Mouse (Mus musculus) stomach, embryonic 14.5 days (tissue): ENCODE measurements around the gene Agl. TPM values are rescaled to one million over a fixed set of nuclear protein-coding genes. Genes with fewer than 3 reads are reported as not detected.
"Not testable (repeated sequence)": the region's sequence is repeated elsewhere in the genome, so short reads cannot be mapped to it uniquely, and the experiment has no call there.

Experiments used
- ATAC-seq: fragments of 200-750 bp; cut with Nextera tagmentation; 2 replicates; pipeline ENCODE4 v1.8.0; 2017; ENCODE audit warnings: low read depth, moderate TSS enrichment; ENCODE audit not compliant: insufficient number of reproducible peaks, insufficient read depth, low FRiP score
- H3K27ac ChIP-seq: fragments of 300-500 bp; sonication (generic); 2 replicates; pipeline ENCODE4 v1.5.1; 2014; ENCODE audit warnings: mild to moderate bottlenecking, low read length, moderate library complexity, mixed read lengths
- H3K27me3 ChIP-seq: fragments of 300-500 bp; sonication (generic); 2 replicates; pipeline ENCODE4 v1.6.1; 2014; ENCODE audit warnings: low read length, control low read depth, mixed read lengths; ENCODE audit not compliant: control insufficient read depth, insufficient read depth
- H3K36me3 ChIP-seq: fragments of 300-500 bp; sonication (generic); 2 replicates; pipeline ENCODE4 v1.6.1; 2014; ENCODE audit warnings: mild to moderate bottlenecking, control low read depth, low read length, moderate library complexity, mixed read lengths; ENCODE audit not compliant: control insufficient read depth, insufficient read depth
- H3K4me1 ChIP-seq: fragments of 300-500 bp; sonication (generic); 2 replicates; pipeline ENCODE4 v1.6.1; 2014; ENCODE audit warnings: low read length, control low read depth, mixed read lengths; ENCODE audit not compliant: control insufficient read depth, insufficient read depth
- H3K4me2 ChIP-seq: fragments of 300-500 bp; sonication (generic); replicated peaks from 2 replicates; pipeline ENCODE4 v1.6.1; 2014; ENCODE audit warnings: low read depth, low read length, control low read depth
- H3K4me3 ChIP-seq: fragments of 300-500 bp; sonication (generic); 2 replicates; pipeline ENCODE4 v1.5.1; 2014; ENCODE audit warnings: low read depth, low read length, control low read depth
- H3K9ac ChIP-seq: fragments of 300-500 bp; sonication (generic); replicated peaks from 2 replicates; pipeline ENCODE4 v1.6.1; 2014; ENCODE audit warnings: low read depth, mild to moderate bottlenecking, control low read depth, low read length, moderate library complexity, mixed read lengths
- H3K9me3 ChIP-seq: fragments of 300-500 bp; sonication (generic); 2 replicates; pipeline ENCODE4 v1.6.1; 2016; ENCODE audit warnings: low read depth, low read length, control low read depth; ENCODE audit not compliant: control insufficient read depth
- WGBS: fragments of 180-500 bp; shearing (Covaris S2); extraction: QIAGEN DNeasy Blood & Tissue Kit; methylation state at CpG from one replicate; pipeline ENCODE4 v1.1.7; 2014; 5-methylcytosine and 5-hydroxymethylcytosine counted together
- polyA plus RNA-seq: library from polyadenylated mRNA; unstranded; fragments of >200 nt; fragmentation: Nextera tagmentation; extraction: Ambion mirVana; gene quantifications from 2 replicates; pipeline ENCODE4 v1.2.1, GENCODE M21; 2014

Gene Agl
- polyA plus RNA-seq, 1 experiment from 2014 or later = 18.8 TPM

DNA sequence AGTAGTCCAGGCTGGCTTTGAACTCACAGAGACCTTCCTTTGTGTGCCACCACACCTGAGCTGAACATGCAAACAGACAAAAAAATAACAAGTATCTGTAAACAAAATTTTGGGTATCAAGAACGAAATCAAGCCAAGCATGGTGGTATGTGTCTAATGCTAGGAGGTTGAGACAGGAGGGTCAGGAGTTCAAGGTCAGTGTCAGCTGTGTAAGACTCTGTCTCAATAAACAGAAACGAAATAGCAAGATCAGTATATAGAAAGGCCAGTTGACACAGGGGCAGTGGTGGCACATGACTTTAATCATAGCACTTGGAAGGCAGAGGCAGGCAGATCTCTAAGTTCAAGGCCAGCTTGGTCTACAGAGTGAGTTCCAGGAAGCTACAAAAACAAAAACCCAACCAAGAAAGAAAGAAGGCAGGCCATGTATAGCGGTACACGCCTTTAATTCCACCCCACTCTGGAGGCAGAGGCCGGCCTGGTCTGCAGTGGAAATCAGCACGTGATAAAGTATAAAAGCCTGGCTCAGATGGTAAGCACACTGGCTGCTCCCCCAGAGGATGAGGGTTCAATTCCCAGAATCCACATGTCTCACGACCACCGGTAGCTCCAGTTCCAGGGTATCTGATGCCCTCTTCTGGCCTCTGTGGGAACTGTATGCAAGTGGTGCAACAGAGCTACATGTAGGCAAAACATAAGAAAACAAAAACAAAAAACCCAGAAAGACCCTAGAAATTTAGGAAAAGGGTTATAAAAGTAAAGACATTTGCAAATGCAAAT is 59.4 kb downstream of the Agl start:
- Histone ChIP-seq H3K9ac (no peak overlapping the region), H3K4me1 (no peaks in the 10 kb centered on the region), H3K4me3 (no peak overlapping the region), H3K36me3 (peaks cover 10% of the 10 kb centered on the region; the same call in 1 of the 2 replicates), H3K27me3 (no peaks in the 10 kb centered on the region), H3K27ac (no peak overlapping the region), H3K9me3 (no peaks in the 10 kb centered on the region), H3K4me2 (no peak overlapping the region)
- 63% methylated on average over 8 of the region's 8 CpGs for WGBS
- peak; percentile 21; the same call in 1 of the 2 replicates for ATAC-seq

DNA sequence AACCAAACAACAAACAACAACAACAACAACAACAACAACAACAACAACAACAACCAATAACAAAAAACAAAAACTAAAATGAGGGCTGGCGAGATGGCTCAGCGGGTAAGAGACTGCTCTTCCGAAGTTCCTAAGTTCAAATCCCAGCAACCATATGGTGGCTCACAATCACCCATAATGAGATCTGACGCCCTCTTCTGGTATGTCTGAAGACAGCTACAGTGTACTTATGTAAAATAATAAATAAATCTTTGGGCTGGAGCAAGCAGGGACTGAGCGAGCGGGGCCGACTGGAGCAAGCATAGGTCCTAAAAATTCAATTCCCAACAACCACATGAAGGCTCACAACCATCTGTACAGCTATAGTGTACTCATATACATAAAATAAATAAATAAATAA is 60.3 kb downstream of the Agl start:
- not testable (repeated sequence) for H3K9me3 ChIP-seq, H3K9ac ChIP-seq, H3K36me3 ChIP-seq, H3K4me2 ChIP-seq, H3K4me3 ChIP-seq, H3K4me1 ChIP-seq, H3K27ac ChIP-seq, ATAC-seq, H3K27me3 ChIP-seq
- WGBS = 86% methylated on average over 7 of the region's 7 CpGs

DNA sequence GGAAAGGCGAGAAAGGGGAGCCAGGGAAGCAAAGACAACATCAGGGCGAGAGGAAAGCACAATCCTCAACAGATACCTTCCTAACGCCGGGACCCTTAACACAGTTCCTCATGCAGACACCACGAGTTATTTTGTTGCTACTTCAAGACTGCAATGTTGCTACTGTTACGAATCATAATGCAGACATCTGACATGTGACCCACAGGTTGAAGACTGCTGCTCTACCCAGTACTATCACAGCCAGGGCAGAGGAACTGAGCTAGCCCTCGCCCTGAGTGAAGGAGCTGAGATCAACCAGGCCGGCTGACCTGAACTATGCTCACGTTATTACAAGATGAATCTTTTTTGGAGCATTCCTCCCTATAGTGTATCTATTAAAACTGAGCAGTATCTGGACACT is 67.0 kb downstream of the Agl start:
- no peaks in the 10 kb centered on the region for H3K9me3 ChIP-seq
- no peak for ATAC-seq
- peaks cover 3% of the 10 kb centered on the region; the same call in 1 of the 2 replicates for H3K36me3 ChIP-seq
- no peaks in the 10 kb centered on the region for H3K27me3 ChIP-seq
- H3K9ac ChIP-seq = no peak overlapping the region
- H3K4me3 ChIP-seq = no peak overlapping the region
- H3K4me2 ChIP-seq = no peak overlapping the region
- no peaks in the 10 kb centered on the region for H3K4me1 ChIP-seq
- 70% methylated on average over 9 of the region's 9 CpGs for WGBS
- H3K27ac ChIP-seq = no peak overlapping the region

DNA sequence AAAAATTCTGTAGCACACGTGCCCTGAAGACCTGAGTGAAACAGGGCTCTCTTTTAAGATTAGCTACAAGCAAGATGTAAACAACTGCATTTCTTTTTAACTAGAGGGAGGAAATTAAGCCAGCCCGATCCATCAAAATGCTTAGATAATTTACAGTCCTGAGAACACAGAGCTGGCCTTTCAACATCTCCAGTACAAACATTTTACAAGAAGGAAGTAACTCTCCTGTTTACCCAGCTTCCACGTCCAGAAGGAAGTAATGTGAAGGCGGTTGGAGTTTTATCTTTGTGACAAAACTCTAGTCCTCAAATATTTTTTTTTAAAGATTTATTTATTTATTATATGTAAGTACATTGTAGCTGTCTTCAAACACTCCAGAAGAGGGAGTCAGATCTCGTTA is 67.9 kb downstream of the Agl start:
- ATAC-seq = no peak
- Histone ChIP-seq H3K36me3 (peaks cover 3% of the 10 kb centered on the region; the same call in 1 of the 2 replicates), H3K27ac (no peak overlapping the region), H3K4me1 (no peaks in the 10 kb centered on the region), H3K4me3 (no peak overlapping the region), H3K27me3 (no peaks in the 10 kb centered on the region), H3K4me2 (no peak overlapping the region), H3K9me3 (no peaks in the 10 kb centered on the region), H3K9ac (no peak overlapping the region)
- WGBS = 47% methylated on average over 5 of the region's 5 CpGs

DNA sequence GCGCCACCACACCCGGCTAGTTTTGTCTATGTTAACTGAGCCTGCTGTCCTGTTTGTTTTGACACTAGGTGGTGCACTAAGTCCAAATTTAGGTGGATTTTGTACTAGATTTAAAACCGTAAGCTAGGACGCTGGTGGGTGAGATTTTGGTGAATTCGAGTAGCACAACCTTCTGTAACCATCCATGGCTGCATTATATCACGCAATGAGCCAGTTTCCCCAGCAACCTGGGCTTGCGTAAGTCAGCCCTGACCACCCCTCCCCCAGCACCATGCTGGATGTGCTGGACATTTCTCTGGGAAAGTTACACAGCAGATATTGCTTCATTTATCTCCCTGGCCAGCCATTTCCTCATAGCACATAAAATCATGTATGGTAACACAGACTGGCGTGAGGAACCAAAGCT is 70.6 kb downstream of the Agl start:
- Histone ChIP-seq H3K27me3 (no peaks in the 10 kb centered on the region), H3K4me3 (no peak overlapping the region), H3K9ac (no peak overlapping the region), H3K36me3 (no peaks in the 10 kb centered on the region), H3K4me1 (no peaks in the 10 kb centered on the region), H3K27ac (no peak overlapping the region), H3K9me3 (no peaks in the 10 kb centered on the region), H3K4me2 (no peak overlapping the region)
- ATAC-seq = no peak
- 78% methylated on average over 8 of the region's 8 CpGs for whole genome bisulfite sequencing

DNA sequence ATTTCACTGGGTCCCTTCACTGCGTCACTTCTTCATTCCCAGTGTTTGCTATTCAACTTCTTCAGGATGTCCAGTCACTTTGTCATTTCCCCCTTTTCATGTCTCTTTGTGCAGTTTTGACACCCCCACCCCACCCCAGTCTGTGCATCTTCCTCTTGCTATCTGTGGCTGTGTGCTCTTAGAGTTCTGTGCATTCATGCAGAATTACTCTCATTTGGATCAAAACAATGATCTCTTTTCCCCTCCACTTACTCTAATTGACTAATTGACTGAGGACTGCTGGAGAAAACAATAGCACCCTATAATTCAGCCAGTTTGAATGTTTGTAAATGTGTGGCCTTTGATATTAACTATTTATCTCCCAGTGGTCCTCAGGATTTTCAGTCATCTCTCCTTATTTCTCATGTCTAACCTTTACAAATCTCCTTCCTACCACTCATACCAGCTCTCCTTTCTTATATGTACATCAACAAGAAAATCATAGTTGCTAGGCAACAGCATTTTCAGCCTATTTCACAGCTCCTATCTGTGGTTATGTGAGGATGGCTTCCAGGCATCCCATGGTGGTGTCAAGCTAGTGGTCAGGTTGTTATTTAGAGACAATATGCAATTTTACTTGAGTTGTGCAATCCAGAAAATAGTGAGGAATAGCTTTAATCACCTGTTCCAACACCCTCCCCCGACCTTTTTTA is 78.3 kb downstream of the Agl start:
- H3K27ac ChIP-seq = no peak overlapping the region
- no peak overlapping the region for H3K9ac ChIP-seq
- H3K9me3 ChIP-seq = no peaks in the 10 kb centered on the region
- H3K4me3 ChIP-seq = no peak overlapping the region
- ATAC-seq = no peak
- no peaks in the 10 kb centered on the region for H3K4me1 ChIP-seq
- H3K4me2 ChIP-seq = no peak overlapping the region
- WGBS = 76% methylated on average over 2 of the region's 2 CpGs
- no peaks in the 10 kb centered on the region for H3K36me3 ChIP-seq
- no peaks in the 10 kb centered on the region for H3K27me3 ChIP-seq

DNA sequence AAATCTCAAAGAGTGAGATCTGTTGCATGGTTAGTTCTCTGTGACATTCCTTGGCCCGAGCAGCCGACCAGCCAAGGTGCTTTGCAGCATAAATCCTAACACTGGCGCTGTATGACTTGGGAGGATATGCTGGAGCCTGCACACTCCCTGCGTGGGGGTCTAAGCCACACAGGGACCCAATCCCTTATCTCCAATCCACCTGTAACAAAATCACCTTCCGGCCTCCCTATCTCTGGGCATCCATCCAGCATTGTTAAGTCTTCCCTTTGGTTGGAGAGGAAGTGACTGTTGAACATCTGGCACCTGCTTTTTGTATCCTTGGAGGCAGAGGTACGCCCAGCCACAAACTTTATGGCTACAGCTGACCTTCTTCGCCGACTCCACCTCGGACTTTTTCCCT is 81.2 kb downstream of the Agl start:
- H3K27ac ChIP-seq = no peak overlapping the region
- H3K9ac ChIP-seq = no peak overlapping the region
- no peaks in the 10 kb centered on the region for H3K4me1 ChIP-seq
- no peak overlapping the region for H3K4me3 ChIP-seq
- H3K27me3 ChIP-seq = no peaks in the 10 kb centered on the region
- no peak for ATAC-seq
- no peak overlapping the region for H3K4me2 ChIP-seq
- H3K9me3 ChIP-seq = no peaks in the 10 kb centered on the region
- H3K36me3 ChIP-seq = no peaks in the 10 kb centered on the region
- WGBS = 48% methylated on average over 9 of the region's 9 CpGs

DNA sequence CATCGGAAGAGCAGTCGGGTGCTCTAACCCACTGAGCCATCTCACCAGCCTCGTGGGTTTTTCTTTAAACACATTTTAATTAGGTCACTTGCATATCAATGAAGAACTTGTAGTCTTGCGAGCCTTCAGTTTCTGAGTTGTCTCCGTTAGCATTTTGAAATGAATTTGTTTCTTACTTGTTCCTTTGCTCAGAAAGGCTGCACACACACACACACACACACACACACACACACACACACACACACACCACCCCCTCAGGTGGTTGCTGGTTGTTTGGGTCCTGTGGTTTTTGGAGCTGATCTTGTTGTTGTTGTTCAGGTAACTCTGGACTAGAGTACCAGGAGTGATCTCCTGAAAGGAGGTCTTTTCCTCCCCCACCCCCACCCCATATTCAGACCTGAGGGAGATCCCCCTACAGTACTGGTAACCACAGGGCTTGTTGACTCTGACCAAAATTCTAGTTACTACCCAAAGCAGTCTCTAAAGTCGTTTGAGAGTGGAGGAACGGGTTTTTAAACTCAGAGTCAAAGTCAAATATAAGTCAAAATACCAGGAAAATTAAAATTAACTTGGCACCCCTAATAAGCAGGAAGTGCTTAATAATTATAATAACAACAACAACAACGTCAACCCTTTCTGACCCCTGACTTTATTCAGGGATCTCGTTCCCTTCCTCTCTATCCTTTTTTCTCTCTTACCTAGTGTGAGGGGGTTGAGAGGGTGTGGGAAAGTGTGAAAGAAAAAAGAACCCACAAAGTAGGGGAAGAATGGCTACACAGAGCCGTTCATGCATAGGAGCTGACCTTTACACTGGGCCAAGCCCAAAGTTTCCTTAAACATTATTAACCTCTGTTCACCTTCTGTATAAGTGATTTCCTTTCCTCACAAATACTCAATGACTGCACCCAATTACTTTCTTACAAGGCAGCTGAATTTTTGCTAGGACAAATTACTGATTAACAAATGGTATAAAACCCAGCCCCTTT is 84.2 kb downstream of the Agl start:
- no peaks in the 10 kb centered on the region for H3K9me3 ChIP-seq
- H3K27ac ChIP-seq = no peak overlapping the region
- H3K9ac ChIP-seq = no peak overlapping the region
- no peak overlapping the region for H3K4me3 ChIP-seq
- WGBS = 62% methylated on average over 10 of the region's 10 CpGs
- H3K27me3 ChIP-seq = no peaks in the 10 kb centered on the region
- no peaks in the 10 kb centered on the region for H3K36me3 ChIP-seq
- H3K4me1 ChIP-seq = no peaks in the 10 kb centered on the region
- H3K4me2 ChIP-seq = no peak overlapping the region
- no peak for ATAC-seq
